Mouse (Mus musculus): ENCODE results near the gene Qtrt1. TPM values are rescaled to one million over a fixed set of nuclear protein-coding genes. Genes with fewer than 3 reads are reported as not detected.

Gene Qtrt1
- polyA plus RNA-seq, 1 experiment from 2014 or later, result 48.9 TPM

Other genes starting within 250 kb of the Qtrt1 start
- gene Pde4a, start 246.1 kb upstream of the Qtrt1 start, polyA plus RNA-seq (2014; fragmentation: Nextera tagmentation; extraction: Ambion mirVana), result 5.2 and 5.7 TPM in 2 replicates
- gene Keap1, start 172.5 kb upstream of the Qtrt1 start, polyA plus RNA-seq (2014; fragmentation: Nextera tagmentation; extraction: Ambion mirVana), result 23.6 and 23.7 TPM in 2 replicates
- 0.59 and 0.73 TPM in 2 replicates for gene S1pr5, start 163.4 kb upstream of the Qtrt1 start, polyA plus RNA-seq (2014; fragmentation: Nextera tagmentation; extraction: Ambion mirVana)
- 45.3 and 50.6 TPM in 2 replicates for gene Atg4d, start 146.5 kb upstream of the Qtrt1 start, polyA plus RNA-seq (2014; fragmentation: Nextera tagmentation; extraction: Ambion mirVana)
- 13.5 and 15.9 TPM in 2 replicates for gene Kri1, start 123.9 kb upstream of the Qtrt1 start, polyA plus RNA-seq (2014; fragmentation: Nextera tagmentation; extraction: Ambion mirVana)
- 80.3 and 83.2 TPM in 2 replicates for gene Cdkn2d, start 120.4 kb upstream of the Qtrt1 start, polyA plus RNA-seq (2014; fragmentation: Nextera tagmentation; extraction: Ambion mirVana)
- gene Ap1m2, start 99.5 kb upstream of the Qtrt1 start, polyA plus RNA-seq (2014; fragmentation: Nextera tagmentation; extraction: Ambion mirVana), result 3.4 and 5.0 TPM in 2 replicates
- gene Slc44a2, start 91.1 kb upstream of the Qtrt1 start, polyA plus RNA-seq (2014; fragmentation: Nextera tagmentation; extraction: Ambion mirVana), result 60.4 and 66.4 TPM in 2 replicates
- 232 and 254 TPM in 2 replicates for gene Ilf3, start 44.0 kb upstream of the Qtrt1 start, polyA plus RNA-seq (2014; fragmentation: Nextera tagmentation; extraction: Ambion mirVana)
- 59.2 and 64.8 TPM in 2 replicates for gene Dnm2, start 13.1 kb downstream of the Qtrt1 start, polyA plus RNA-seq (2014; fragmentation: Nextera tagmentation; extraction: Ambion mirVana)
- gene Tmed1, start 98.4 kb downstream of the Qtrt1 start, polyA plus RNA-seq (2014; fragmentation: Nextera tagmentation; extraction: Ambion mirVana), result 59.1 and 66.0 TPM in 2 replicates
- 2.6 and 5.3 TPM in 2 replicates for gene AB124611, start 114.3 kb downstream of the Qtrt1 start, polyA plus RNA-seq (2014; fragmentation: Nextera tagmentation; extraction: Ambion mirVana)
- gene Carm1, start 135.1 kb downstream of the Qtrt1 start, polyA plus RNA-seq (2014; fragmentation: Nextera tagmentation; extraction: Ambion mirVana), result 50.1 and 59.7 TPM in 2 replicates
- 53.9 and 61.7 TPM in 2 replicates for gene Timm29, start 180.9 kb downstream of the Qtrt1 start, polyA plus RNA-seq (2014; fragmentation: Nextera tagmentation; extraction: Ambion mirVana)
- 16.0 and 16.9 TPM in 2 replicates for gene Yipf2, start 181.0 kb downstream of the Qtrt1 start, polyA plus RNA-seq (2014; fragmentation: Nextera tagmentation; extraction: Ambion mirVana)
- gene Smarca4, start 204.3 kb downstream of the Qtrt1 start, polyA plus RNA-seq (2014; fragmentation: Nextera tagmentation; extraction: Ambion mirVana), result 142 and 146 TPM in 2 replicates

Data from hindbrain, embryonic 11.5 days (tissue).